Mouse (Mus musculus): ENCODE data around the gene Gm10778.

DNA sequence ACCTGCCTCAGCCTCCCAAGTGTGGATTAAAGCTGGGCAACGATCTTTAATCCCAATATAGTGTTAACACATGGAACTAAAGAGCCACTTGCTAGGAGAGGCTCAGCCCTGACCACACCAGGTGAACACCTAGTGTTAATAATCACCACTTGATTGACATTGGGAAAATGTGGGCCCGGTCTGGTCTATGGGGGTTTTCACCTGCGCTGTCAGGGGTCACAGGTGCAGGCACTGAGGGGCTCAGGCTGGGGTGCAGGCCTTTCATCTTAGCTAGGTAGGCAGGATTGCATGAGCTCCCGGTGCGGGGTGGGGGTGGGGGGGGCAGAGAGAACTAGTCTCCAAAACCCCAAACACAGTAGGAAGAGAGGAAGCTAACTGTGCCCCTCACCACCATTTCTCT, 49.2 kb upstream of the Gm10778 start:
- no peak for TF ChIP-seq CTCF (IDR thresholded peaks at IDR 0.05; ENCODE audit: low read depth)
- TF ChIP-seq EP300 (IDR thresholded peaks at IDR 0.05; ENCODE audit: low read depth) = no peak
